Mouse (Mus musculus) olfactory bulb, adult 2 months (tissue): ENCODE data around the gene Prkcb.

Source experiments
- CTCF ChIP-seq: fragments of 200-500 bp; IDR thresholded peaks from 2 replicates; pipeline ENCODE4 v1.5.1; 2012; ENCODE audit warnings: low read depth, mild to moderate bottlenecking, low read length, moderate library complexity; ENCODE audit not compliant: insufficient read depth
- POLR2A ChIP-seq: fragments of 200-500 bp; IDR thresholded peaks from 2 replicates; pipeline ENCODE4 v1.6.1; 2012; ENCODE audit warnings: mild to moderate bottlenecking, low read depth, low read length, moderate library complexity; ENCODE audit not compliant: insufficient read depth

- TF ChIP-seq CTCF, result no peak
- no peak for TF ChIP-seq POLR2A
These were observed 28.9 kb downstream of the Prkcb start for GRCm38 (mm10) chr7:122317485-122317884.
